Mouse (Mus musculus): ENCODE results near the gene Krr1. TPM values are rescaled to one million over a fixed set of nuclear protein-coding genes. Genes with fewer than 3 reads are reported as not detected.

Gene Krr1
- polyA plus RNA-seq, 1 experiment, result 3.1 TPM

DNA sequence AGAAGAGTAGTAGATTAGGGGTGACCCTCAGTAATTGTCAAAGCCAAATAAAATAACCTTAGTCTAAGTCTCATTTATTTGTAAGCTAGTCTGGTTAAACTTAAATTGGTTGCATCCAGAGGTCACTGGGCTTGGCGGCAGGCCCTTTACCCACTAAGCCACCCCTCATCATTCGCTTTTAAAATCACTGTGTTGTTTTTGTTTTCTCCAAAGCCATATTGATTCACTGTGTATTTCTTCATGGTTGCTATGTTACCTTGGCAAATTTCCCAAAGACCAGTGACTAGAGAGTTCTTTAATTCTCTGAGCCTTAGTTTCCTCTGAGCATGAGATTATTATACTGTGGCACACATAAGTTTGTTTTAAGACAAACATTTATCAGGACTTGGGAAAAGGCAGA is 37.3 kb upstream of the Krr1 start:
- DNase-seq (ENCODE audit: low read depth in 1 of 2, low spot score in 2 of 2), result no peak
- Histone ChIP-seq H3K27ac (ENCODE audit: insufficient read depth, low read length) (no peak overlapping the region), H3K4me1 (ENCODE audit: control insufficient read depth, insufficient read depth, insufficient read length) (no peaks in the 10 kb centered on the region), H3K27me3 (ENCODE audit: control insufficient read depth, insufficient read depth, low read length) (no peaks in the 10 kb centered on the region), H3K36me3 (ENCODE audit: control insufficient read depth, insufficient read depth, low read length) (no peaks in the 10 kb centered on the region), H3K4me3 (ENCODE audit: extremely low read depth, insufficient read depth, insufficient read length) (no peak overlapping the region)
- TF ChIP-seq CTCF (IDR thresholded peaks at IDR 0.05; ENCODE audit: extremely low read depth, insufficient read depth, insufficient read length, insufficient replicate concordance) (no peak), POLR2A (IDR thresholded peaks at IDR 0.05; ENCODE audit: low read depth, low read length) (no peak)
- 93% methylated on average over 2 of the region's 2 CpGs for WGBS

- Histone ChIP-seq H3K36me3 (ENCODE audit: control insufficient read depth, insufficient read depth, low read length) (no peaks in the 10 kb centered on the region), H3K27me3 (ENCODE audit: control insufficient read depth, insufficient read depth, low read length) (no peaks in the 10 kb centered on the region), H3K4me3 (ENCODE audit: extremely low read depth, insufficient read depth, insufficient read length) (no peak overlapping the region), H3K27ac (ENCODE audit: insufficient read depth, low read length) (no peak overlapping the region), H3K4me1 (ENCODE audit: control insufficient read depth, insufficient read depth, insufficient read length) (no peaks in the 10 kb centered on the region)
- no peak for TF ChIP-seq CTCF (IDR thresholded peaks at IDR 0.05; ENCODE audit: extremely low read depth, insufficient read depth, insufficient read length, insufficient replicate concordance)
- no peak for TF ChIP-seq POLR2A (IDR thresholded peaks at IDR 0.05; ENCODE audit: low read depth, low read length)
- 74% methylated on average over 4 of the region's 4 CpGs for WGBS
- no peak for DNase-seq (ENCODE audit: low read depth in 1 of 2, low spot score in 2 of 2)
Observed at GRCm38 (mm10) chr10:111936021-111936420, 36.4 kb upstream of the Krr1 start.

GRCm38 (mm10) chr10:111936491-111937145 is 35.8 kb upstream of the Krr1 start:
- no peaks in the 10 kb centered on the region for H3K4me1 ChIP-seq (ENCODE audit: control insufficient read depth, insufficient read depth, insufficient read length)
- DNase-seq (ENCODE audit: low read depth in 1 of 2, low spot score in 2 of 2), result no peak
- H3K36me3 ChIP-seq (ENCODE audit: control insufficient read depth, insufficient read depth, low read length), result no peaks in the 10 kb centered on the region
- WGBS, result 44% methylated on average over 13 of the region's 13 CpGs
- TF ChIP-seq POLR2A (IDR thresholded peaks at IDR 0.05; ENCODE audit: low read depth, low read length) (no peak), CTCF (IDR thresholded peaks at IDR 0.05; ENCODE audit: extremely low read depth, insufficient read depth, insufficient read length, insufficient replicate concordance) (no peak)
- H3K4me3 ChIP-seq (ENCODE audit: extremely low read depth, insufficient read depth, insufficient read length), result no peak overlapping the region
- H3K27ac ChIP-seq (ENCODE audit: insufficient read depth, low read length), result no peak overlapping the region
- H3K27me3 ChIP-seq (ENCODE audit: control insufficient read depth, insufficient read depth, low read length), result no peaks in the 10 kb centered on the region

GRCm38 (mm10) chr10:111937146-111937534 is 35.3 kb upstream of the Krr1 start:
- Histone ChIP-seq H3K27ac (ENCODE audit: insufficient read depth, low read length) (no peak overlapping the region), H3K4me1 (ENCODE audit: control insufficient read depth, insufficient read depth, insufficient read length) (no peaks in the 10 kb centered on the region), H3K36me3 (ENCODE audit: control insufficient read depth, insufficient read depth, low read length) (no peaks in the 10 kb centered on the region), H3K4me3 (ENCODE audit: extremely low read depth, insufficient read depth, insufficient read length) (no peak overlapping the region), H3K27me3 (ENCODE audit: control insufficient read depth, insufficient read depth, low read length) (no peaks in the 10 kb centered on the region)
- WGBS, result 83% methylated on average over 5 of the region's 5 CpGs
- DNase-seq (ENCODE audit: low read depth in 1 of 2, low spot score in 2 of 2), result no peak
- no peak for TF ChIP-seq CTCF (IDR thresholded peaks at IDR 0.05; ENCODE audit: extremely low read depth, insufficient read depth, insufficient read length, insufficient replicate concordance)
- TF ChIP-seq POLR2A (IDR thresholded peaks at IDR 0.05; ENCODE audit: low read depth, low read length), result no peak

DNA sequence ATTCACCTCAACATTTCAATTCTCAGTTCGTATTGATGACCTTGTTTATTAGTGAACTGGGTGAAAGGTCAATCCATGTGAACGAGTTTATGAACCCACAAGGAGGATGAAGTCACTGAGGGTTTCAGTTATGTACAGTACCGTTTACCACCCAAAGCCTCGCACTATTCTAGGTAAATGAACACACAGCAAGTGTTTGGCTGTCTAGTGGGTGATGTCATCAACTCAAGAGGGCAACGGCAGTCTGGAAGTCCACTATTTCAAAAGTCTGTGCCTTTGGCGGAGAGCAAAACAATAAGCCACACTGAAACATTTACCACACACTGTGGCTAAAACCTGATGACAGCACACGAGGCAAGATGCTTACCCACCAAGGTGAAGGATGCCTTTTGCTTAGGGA is 29.4 kb upstream of the Krr1 start:
- 72% methylated on average over 7 of the region's 7 CpGs for WGBS
- Histone ChIP-seq H3K27ac (ENCODE audit: insufficient read depth, low read length) (no peak overlapping the region), H3K4me1 (ENCODE audit: control insufficient read depth, insufficient read depth, insufficient read length) (no peaks in the 10 kb centered on the region), H3K4me3 (ENCODE audit: extremely low read depth, insufficient read depth, insufficient read length) (no peak overlapping the region), H3K27me3 (ENCODE audit: control insufficient read depth, insufficient read depth, low read length) (no peaks in the 10 kb centered on the region), H3K36me3 (ENCODE audit: control insufficient read depth, insufficient read depth, low read length) (no peaks in the 10 kb centered on the region)
- no peak for DNase-seq (ENCODE audit: low read depth in 1 of 2, low spot score in 2 of 2)
- no peak for TF ChIP-seq CTCF (IDR thresholded peaks at IDR 0.05; ENCODE audit: extremely low read depth, insufficient read depth, insufficient read length, insufficient replicate concordance)
- TF ChIP-seq POLR2A (IDR thresholded peaks at IDR 0.05; ENCODE audit: low read depth, low read length), result no peak

GRCm38 (mm10) chr10:111945563-111945962 is 26.9 kb upstream of the Krr1 start:
- WGBS, result 71% methylated on average over 3 of the region's 3 CpGs
- Histone ChIP-seq H3K27ac (ENCODE audit: insufficient read depth, low read length) (no peak overlapping the region), H3K27me3 (ENCODE audit: control insufficient read depth, insufficient read depth, low read length) (no peaks in the 10 kb centered on the region), H3K4me1 (ENCODE audit: control insufficient read depth, insufficient read depth, insufficient read length) (no peaks in the 10 kb centered on the region), H3K36me3 (ENCODE audit: control insufficient read depth, insufficient read depth, low read length) (no peaks in the 10 kb centered on the region), H3K4me3 (ENCODE audit: extremely low read depth, insufficient read depth, insufficient read length) (no peak overlapping the region)
- DNase-seq (ENCODE audit: low read depth in 1 of 2, low spot score in 2 of 2), result no peak
- TF ChIP-seq CTCF (IDR thresholded peaks at IDR 0.05; ENCODE audit: extremely low read depth, insufficient read depth, insufficient read length, insufficient replicate concordance) (no peak), POLR2A (IDR thresholded peaks at IDR 0.05; ENCODE audit: low read depth, low read length) (no peak)

GRCm38 (mm10) chr10:111948041-111948440 is 24.4 kb upstream of the Krr1 start:
- no peaks in the 10 kb centered on the region for H3K36me3 ChIP-seq (ENCODE audit: control insufficient read depth, insufficient read depth, low read length)
- WGBS, result 86% methylated on average over 1 of the region's 1 CpGs
- TF ChIP-seq POLR2A (IDR thresholded peaks at IDR 0.05; ENCODE audit: low read depth, low read length) (no peak), CTCF (IDR thresholded peaks at IDR 0.05; ENCODE audit: extremely low read depth, insufficient read depth, insufficient read length, insufficient replicate concordance) (no peak)
- H3K4me3 ChIP-seq (ENCODE audit: extremely low read depth, insufficient read depth, insufficient read length), result no peak overlapping the region
- no peak overlapping the region for H3K27ac ChIP-seq (ENCODE audit: insufficient read depth, low read length)
- no peaks in the 10 kb centered on the region for H3K4me1 ChIP-seq (ENCODE audit: control insufficient read depth, insufficient read depth, insufficient read length)
- no peaks in the 10 kb centered on the region for H3K27me3 ChIP-seq (ENCODE audit: control insufficient read depth, insufficient read depth, low read length)
- DNase-seq (ENCODE audit: low read depth in 1 of 2, low spot score in 2 of 2), result no peak
